Comparison of ENCODE assay signal across 9 mouse cellular contexts in genomic region chr2:71628821-71629220, GRCm38 (mm10).
DNase-seq lines count a peak whose midpoint lies in the region; ATAC-seq and TF ChIP-seq lines count a peak whose summit lies in the region.
"Had no signal": no experiment of that assay in that cellular context is flagged by ENCODE, and none has a peak within 500 bp of the region (broad histone marks: within the 10 kb centered on the region; RNA-seq: fewer than 3 reads in every experiment).

No protein-coding gene starts in this region.

- H3K9ac ChIP-seq in heart, embryonic 14.5 days (ENCODE audit: low read length) = no peak overlapping the region
- no peak overlapping the region; the same call in 1 of the 2 replicates for H3K9ac ChIP-seq in ES-E14 (ENCODE audit: insufficient read depth, low read depth, low read length, poor library complexity, severe bottlenecking)
- H3K9ac ChIP-seq in forebrain, embryonic 16.5 days (replicated peaks; ENCODE audit: low read depth, low read length) = peak overlapping the region; percentile 78

- in situ Hi-C loops in ES-E14 (cut with MboI; ENCODE audit: low sequenced_read_pairs in 2 of 2, unreplicated experiment in 2 of 2) = no loop called here

- peak overlapping the region in 1 of 2 experiments; percentile 45; a peak in 2 of 4 replicates for H3K4me3 ChIP-seq in heart, embryonic 14.5 days (ENCODE audit: control insufficient read depth in 1 of 2, insufficient read depth in 1 of 2, low read depth in 1 of 2, low read length in 2 of 2)
- H3K4me3 ChIP-seq in ES-E14 (ENCODE audit: insufficient read depth in 1 of 2, low read depth in 1 of 2, low read length in 2 of 2, poor library complexity in 1 of 2, severe bottlenecking in 1 of 2) = peak overlapping the region; percentile 31 to 54; a peak in 3 of 4 replicates
- H3K4me3 ChIP-seq in forebrain, embryonic 16.5 days (replicated peaks; ENCODE audit: low read length) = peak overlapping the region; percentile 50

- 43% methylated on average over 7 of the region's 7 CpGs for WGBS in heart, embryonic 14.5 days
- 15% methylated on average over 7 of the region's 7 CpGs for WGBS in forebrain, embryonic 16.5 days

- peak overlapping the region; percentile 96 for H3K4me2 ChIP-seq in heart, embryonic 14.5 days (ENCODE audit: low read length)
- H3K4me2 ChIP-seq in forebrain, embryonic 16.5 days (ENCODE audit: low read length) = peak overlapping the region; percentile 94

- ATAC-seq in heart, embryonic 14.5 days (ENCODE audit: insufficient number of reproducible peaks, insufficient read depth, low FRiP score, low read depth) = no peak
- ATAC-seq in forebrain, embryonic 16.5 days = no peak

- H3K27ac ChIP-seq in heart, embryonic 14.5 days (replicated peaks in 1 of 2; ENCODE audit: control insufficient read depth in 1 of 2, insufficient read depth in 1 of 2, low read depth in 2 of 2, low read length in 2 of 2) = no peak overlapping the region
- no peak overlapping the region for H3K27ac ChIP-seq in ES-E14 (ENCODE audit: insufficient read depth, low read depth, low read length, poor library complexity, severe bottlenecking)
- peak overlapping the region; percentile 60 for H3K27ac ChIP-seq in forebrain, embryonic 16.5 days (ENCODE audit: low read length)

- no peaks in the 10 kb centered on the region for H3K36me3 ChIP-seq in heart, embryonic 14.5 days (ENCODE audit: control insufficient read depth, insufficient read depth, low read length)
- H3K36me3 ChIP-seq in ES-E14 (ENCODE audit: control insufficient read depth, insufficient read depth, low read length, poor library complexity, severe bottlenecking) = no peaks in the 10 kb centered on the region
- no peaks in the 10 kb centered on the region for H3K36me3 ChIP-seq in forebrain, embryonic 16.5 days (ENCODE audit: control insufficient read depth, insufficient read depth)

- H3K9me3 ChIP-seq in heart, embryonic 14.5 days (ENCODE audit: control insufficient read depth, low read length) = no peaks in the 10 kb centered on the region
- no peaks in the 10 kb centered on the region for H3K9me3 ChIP-seq in ES-E14 (ENCODE audit: control insufficient read depth, insufficient read depth, low read depth, low read length)
- no peaks in the 10 kb centered on the region for H3K9me3 ChIP-seq in forebrain, embryonic 16.5 days (ENCODE audit: control insufficient read depth, low read length)

- DNase-seq in heart, postnatal 25 days (ENCODE audit: low spot score) = no peak
- no peak for DNase-seq in ES-E14 (ENCODE audit: low read depth, low spot score)
- DNase-seq in mesoderm, embryonic 11.5 days (ENCODE audit: low read depth, low spot score) = peak; percentile 37
- no peak for DNase-seq in adrenal gland, adult 18-20 months (ENCODE audit: low spot score in 2 of 2)
- no peak for DNase-seq in thymus, adult 18-20 months
- DNase-seq in gastrocnemius, postnatal 10 days = no peak

- no peaks in the 10 kb centered on the region for H3K27me3 ChIP-seq in heart, embryonic 14.5 days (ENCODE audit: control insufficient read depth, insufficient read depth, low read length)
- H3K27me3 ChIP-seq in forebrain, embryonic 16.5 days (replicated peaks; ENCODE audit: control insufficient read depth, insufficient read depth, low read length) = no peaks in the 10 kb centered on the region
- H3K27me3 ChIP-seq: CH12.LX had no signal

- peaks cover 11 to 16% of the 10 kb centered on the region in 2 experiments; a peak in 3 of 4 replicates for H3K4me1 ChIP-seq in heart, embryonic 14.5 days (ENCODE audit: control insufficient read depth in 2 of 2, insufficient read depth in 2 of 2, low read length in 2 of 2)
- peaks cover 5 to 27% of the 10 kb centered on the region in 2 experiments; a peak in 3 of 4 replicates for H3K4me1 ChIP-seq in ES-E14 (ENCODE audit: control insufficient read depth in 2 of 2, insufficient read depth in 2 of 2, low read length in 2 of 2, poor library complexity in 1 of 2)
- H3K4me1 ChIP-seq in forebrain, embryonic 16.5 days (replicated peaks; ENCODE audit: control insufficient read depth, insufficient read depth, low read length) = peaks cover 42% of the 10 kb centered on the region

- intact Hi-C loops in heart, postnatal 25 days (cut with DNase I) = loop anchor here (5.0 kb wide), 1 partner anchor 33 kb away; no protein-coding TSS in a partner anchor

TF ChIP-seq in ES-E14, 5 proteins besides CTCF, POLR2A, EP300 and RAD21:
- TF ChIP-seq CHD2 (IDR thresholded peaks at IDR 0.05; ENCODE audit: low read depth, low read length) (no peak), ZC3H11A (IDR thresholded peaks at IDR 0.05; ENCODE audit: borderline replicate concordance, low read depth, low read length) (no peak), HCFC1 (IDR thresholded peaks at IDR 0.05; ENCODE audit: borderline replicate concordance, insufficient read depth, low read length) (no peak), MAFK (IDR thresholded peaks at IDR 0.05; ENCODE audit: insufficient read depth, low read depth, low read length) (no peak), ZNF384 (IDR thresholded peaks at IDR 0.05; ENCODE audit: low read depth, low read length) (no peak)
TF ChIP-seq in ES-E14: peak in this region for 0.
